Mouse (Mus musculus) liver, embryonic 14.5 days (tissue): Measurements from ENCODE around the gene St8sia1.

Experiments
- CTCF ChIP-seq: IDR thresholded peaks from 2 replicates; pipeline ENCODE4 v1.5.1; 2016; ENCODE audit warnings: antibody characterized with exemption, low read depth, control low read depth
- EP300 ChIP-seq: IDR thresholded peaks from 2 replicates; pipeline ENCODE4 v1.6.1; 2016; ENCODE audit warnings: antibody characterized with exemption, low read depth

GRCm38 (mm10) chr6:142917471-142917901, 46.8 kb downstream of the St8sia1 start:
- TF ChIP-seq CTCF (no peak), EP300 (no peak)
